Mouse (Mus musculus) G1E (cell line): ENCODE data around the gene 1700008O03Rik. TPM values are rescaled to one million over a fixed set of nuclear protein-coding genes. Genes with fewer than 3 reads are reported as not detected.

Source experiments
- ATAC-seq: 2 replicates; pipeline ENCODE4 v1.8.0; 2016; ENCODE audit warnings: mild to moderate bottlenecking; ENCODE audit not compliant: insufficient number of reproducible peaks, poor library complexity, low FRiP score, severe bottlenecking; ENCODE audit errors: extremely low read depth
- DNase-seq: peaks from one replicate; pipeline ENCODE4 v3.0.0; 2012; ENCODE audit warnings: low spot score
- H3K27me3 ChIP-seq: 2 replicates; pipeline ENCODE4 v1.6.1; 2012; ENCODE audit warnings: mild to moderate bottlenecking, low read length, inconsistent platforms; ENCODE audit not compliant: insufficient read depth
- H3K36me3 ChIP-seq: replicated peaks from 2 replicates; pipeline ENCODE3; 2012; ENCODE audit warnings: mild to moderate bottlenecking, inconsistent platforms
- H3K4me1 ChIP-seq: 2 replicates; pipeline ENCODE4 v1.6.1; 2012; ENCODE audit warnings: low read depth, low read length, inconsistent platforms, mixed read lengths; ENCODE audit not compliant: insufficient read depth
- H3K4me3 ChIP-seq: 2 replicates; pipeline ENCODE4 v1.5.1; 2012; ENCODE audit warnings: low read depth, mild to moderate bottlenecking, inconsistent platforms, low read length, moderate library complexity, mixed read lengths
- H3K9me3 ChIP-seq: replicated peaks from 2 replicates; pipeline ENCODE4 v1.6.1; 2012; ENCODE audit warnings: inconsistent platforms
- CTCF ChIP-seq: IDR thresholded peaks from 2 replicates; pipeline ENCODE4 v1.5.1; 2012; ENCODE audit warnings: low read depth, low read length, inconsistent platforms, mixed read lengths
- GATA1 ChIP-seq: IDR thresholded peaks from 2 replicates; pipeline ENCODE4 v1.6.1; 2012; ENCODE audit warnings: borderline replicate concordance, low read length, inconsistent platforms, mixed read lengths
- GATA2 ChIP-seq: IDR thresholded peaks from 2 replicates; pipeline ENCODE4 v1.6.1; 2012; ENCODE audit warnings: low read depth, low read length, inconsistent platforms, borderline replicate concordance
- POLR2AphosphoS5 ChIP-seq: IDR thresholded peaks from 2 replicates; pipeline ENCODE4 v1.6.1; 2012; ENCODE audit warnings: low read depth, low read length, inconsistent platforms; ENCODE audit not compliant: insufficient replicate concordance
- TAL1 ChIP-seq: conservative IDR thresholded peaks from 2 replicates; pipeline ENCODE4 v1.6.1; 2012; ENCODE audit warnings: low read depth, low read length, inconsistent platforms, mixed read lengths
- polyA plus RNA-seq: library from polyadenylated mRNA; stranded (reverse); fragments of >175 nt; gene quantifications from 2 replicates; pipeline ENCODE4 v1.2.3, GENCODE M21; 2012
- total RNA-seq, 2 experiments: library from RNA; stranded (forward) in 1 of 2; stranded (reverse) in 1 of 2; fragments of 200-1000 nt in 1 of 2; fragments of >200 nt in 1 of 2; fragmentation: Nextera tagmentation in 1 of 2; gene quantifications; 2 replicates each; pipeline ENCODE4 v1.2.3; 2014 to 2017

The 1700008O03Rik gene
- total and polyA plus RNA-seq, 3 experiments = 0.11 to 2.5 (median 0.49) TPM

DNA sequence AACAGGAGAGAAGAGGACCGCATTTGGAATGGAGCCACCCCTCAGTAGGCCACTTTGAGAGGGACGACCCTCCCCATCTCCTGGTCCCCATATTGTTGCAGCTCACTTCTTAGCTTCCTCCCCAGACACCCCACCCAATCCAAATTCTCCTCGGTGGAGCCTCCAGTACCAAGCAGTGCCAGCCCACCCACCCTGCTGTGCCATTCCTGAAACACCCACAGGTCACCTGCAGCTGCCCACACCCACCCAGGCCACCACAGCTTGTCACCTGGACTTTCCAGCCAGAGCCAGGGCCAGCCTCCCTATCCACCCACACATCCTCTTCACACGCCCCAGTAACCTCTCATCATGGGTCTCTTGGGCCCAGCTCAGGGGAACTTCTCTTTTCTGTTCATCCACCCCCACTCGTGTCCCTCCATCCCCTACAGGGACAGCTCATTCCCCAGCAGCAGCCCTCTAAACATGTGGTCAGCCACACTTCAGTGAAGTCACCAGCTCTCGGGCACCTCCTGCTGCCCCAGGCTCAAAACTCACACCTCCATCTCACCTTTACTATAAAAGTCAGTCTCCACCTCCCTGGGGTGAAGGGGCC, 73.8 kb downstream of the 1700008O03Rik start:
- Histone ChIP-seq H3K4me3 (no peak overlapping the region), H3K36me3 (no peaks in the 10 kb centered on the region), H3K4me1 (peaks cover 9% of the 10 kb centered on the region; the same call in 1 of the 2 replicates), H3K27me3 (peaks cover 65% of the 10 kb centered on the region), H3K9me3 (no peaks in the 10 kb centered on the region)
- no peak for TF ChIP-seq TAL1
- TF ChIP-seq CTCF = no peak
- TF ChIP-seq GATA1 = no peak
- no peak for TF ChIP-seq POLR2AphosphoS5
- TF ChIP-seq GATA2 = no peak
- ATAC-seq = no peak
- no peak for DNase-seq

GRCm38 (mm10) chr7:44310878-44311712, 74.5 kb downstream of the 1700008O03Rik start:
- Histone ChIP-seq H3K9me3 (no peaks in the 10 kb centered on the region), H3K36me3 (no peaks in the 10 kb centered on the region), H3K4me3 (no peak overlapping the region), H3K4me1 (peaks cover 12% of the 10 kb centered on the region), H3K27me3 (peaks cover 62% of the 10 kb centered on the region)
- TF ChIP-seq GATA2 = no peak
- TF ChIP-seq POLR2AphosphoS5 = no peak
- TF ChIP-seq TAL1 = no peak
- TF ChIP-seq CTCF = no peak
- TF ChIP-seq GATA1 = no peak
- no peak for ATAC-seq
- DNase-seq = no peak

- DNase-seq (no peak), ATAC-seq (no peak)
- Histone ChIP-seq H3K27me3 (peaks cover 59% of the 10 kb centered on the region), H3K4me1 (peaks cover 19% of the 10 kb centered on the region), H3K36me3 (no peaks in the 10 kb centered on the region), H3K9me3 (no peaks in the 10 kb centered on the region), H3K4me3 (no peak overlapping the region; the same call in 1 of the 2 replicates)
- TF ChIP-seq CTCF = no peak
- TF ChIP-seq GATA2 = no peak
- no peak for TF ChIP-seq GATA1
- no peak for TF ChIP-seq TAL1
- TF ChIP-seq POLR2AphosphoS5 = no peak
Observed at GRCm38 (mm10) chr7:44310285-44310877, 75.2 kb downstream of the 1700008O03Rik start.

Other genes with a start within 250 kb of the 1700008O03Rik start
Only the 20 nearest of the 25 such genes appear.
- not detected in 2 replicates for gene Klk1b4, start 178.4 kb downstream of the 1700008O03Rik start, total RNA-seq (2014; fragmentation: Nextera tagmentation)
- gene Klk1b4, start 178.4 kb downstream of the 1700008O03Rik start, total RNA-seq (2017) = not detected in 2 replicates
- not detected in 2 replicates for gene Klk1b4, start 178.4 kb downstream of the 1700008O03Rik start, polyA plus RNA-seq
- not detected in 2 replicates for gene Klk1b5, start 169.9 kb downstream of the 1700008O03Rik start, total RNA-seq (2014; fragmentation: Nextera tagmentation)
- not detected in 2 replicates for gene Klk1b5, start 169.9 kb downstream of the 1700008O03Rik start, total RNA-seq (2017)
- not detected in 2 replicates for gene Klk1b5, start 169.9 kb downstream of the 1700008O03Rik start, polyA plus RNA-seq
- gene Klk1, start 160.5 kb downstream of the 1700008O03Rik start, total RNA-seq (2014; fragmentation: Nextera tagmentation) = not detected in 2 replicates
- gene Klk1, start 160.5 kb downstream of the 1700008O03Rik start, total RNA-seq (2017) = not detected in 2 replicates
- not detected in 2 replicates for gene Klk1, start 160.5 kb downstream of the 1700008O03Rik start, polyA plus RNA-seq
- not detected in 2 replicates for gene Gm36864, start 149.6 kb downstream of the 1700008O03Rik start, total RNA-seq (2014; fragmentation: Nextera tagmentation)
- 0.22 TPM in 1 of 2 replicates, not detected in the other for gene Gm36864, start 149.6 kb downstream of the 1700008O03Rik start, total RNA-seq (2017)
- gene Gm36864, start 149.6 kb downstream of the 1700008O03Rik start, polyA plus RNA-seq = not detected in 2 replicates
- gene 1700028J19Rik, start 139.1 kb downstream of the 1700008O03Rik start, total RNA-seq (2014; fragmentation: Nextera tagmentation) = 0.87 and 3.6 TPM in 2 replicates
- 0.60 and 1.3 TPM in 2 replicates for gene 1700028J19Rik, start 139.1 kb downstream of the 1700008O03Rik start, total RNA-seq (2017)
- gene 1700028J19Rik, start 139.1 kb downstream of the 1700008O03Rik start, polyA plus RNA-seq = 0.05 TPM in 1 of 2 replicates, not detected in the other
- gene 2410002F23Rik, start 139.1 kb downstream of the 1700008O03Rik start, total RNA-seq (2014; fragmentation: Nextera tagmentation) = 113 and 114 TPM in 2 replicates
- 79.9 and 90.4 TPM in 2 replicates for gene 2410002F23Rik, start 139.1 kb downstream of the 1700008O03Rik start, total RNA-seq (2017)
- gene 2410002F23Rik, start 139.1 kb downstream of the 1700008O03Rik start, polyA plus RNA-seq = 276 and 317 TPM in 2 replicates
- not detected in 2 replicates for gene Acp4, start 128.4 kb downstream of the 1700008O03Rik start, total RNA-seq (2014; fragmentation: Nextera tagmentation)
- not detected in 2 replicates for gene Acp4, start 128.4 kb downstream of the 1700008O03Rik start, total RNA-seq (2017)
- not detected in 2 replicates for gene Acp4, start 128.4 kb downstream of the 1700008O03Rik start, polyA plus RNA-seq
- gene Gm15517, start 124.4 kb downstream of the 1700008O03Rik start, total RNA-seq (2014; fragmentation: Nextera tagmentation) = not detected in 2 replicates
- not detected in 2 replicates for gene Gm15517, start 124.4 kb downstream of the 1700008O03Rik start, total RNA-seq (2017)
- gene Gm15517, start 124.4 kb downstream of the 1700008O03Rik start, polyA plus RNA-seq = not detected in 2 replicates
- 3.1 and 5.3 TPM in 2 replicates for gene Clec11a, start 78.9 kb downstream of the 1700008O03Rik start, total RNA-seq (2014; fragmentation: Nextera tagmentation)
- 2.6 and 3.3 TPM in 2 replicates for gene Clec11a, start 78.9 kb downstream of the 1700008O03Rik start, total RNA-seq (2017)
- 1.8 and 2.2 TPM in 2 replicates for gene Clec11a, start 78.9 kb downstream of the 1700008O03Rik start, polyA plus RNA-seq
- 0.08 TPM in 1 of 2 replicates, not detected in the other for gene Shank1, start 75.6 kb downstream of the 1700008O03Rik start, total RNA-seq (2014; fragmentation: Nextera tagmentation)
- gene Shank1, start 75.6 kb downstream of the 1700008O03Rik start, total RNA-seq (2017) = under 0.01 and 0.11 TPM in 2 replicates
- 0.13 and 0.20 TPM in 2 replicates for gene Shank1, start 75.6 kb downstream of the 1700008O03Rik start, polyA plus RNA-seq
- gene Syt3, start 1.7 kb downstream of the 1700008O03Rik start, total RNA-seq (2014; fragmentation: Nextera tagmentation) = not detected in 2 replicates
- not detected in 2 replicates for gene Syt3, start 1.7 kb downstream of the 1700008O03Rik start, total RNA-seq (2017)
- gene Syt3, start 1.7 kb downstream of the 1700008O03Rik start, polyA plus RNA-seq = 0.02 TPM in 1 of 2 replicates, not detected in the other
- gene Lrrc4b, start 43.2 kb upstream of the 1700008O03Rik start, total RNA-seq (2014; fragmentation: Nextera tagmentation) = not detected in 2 replicates
- 0.05 TPM in 1 of 2 replicates, not detected in the other for gene Lrrc4b, start 43.2 kb upstream of the 1700008O03Rik start, total RNA-seq (2017)
- gene Lrrc4b, start 43.2 kb upstream of the 1700008O03Rik start, polyA plus RNA-seq = not detected in 2 replicates
- not detected in 2 replicates for gene Aspdh, start 79.6 kb upstream of the 1700008O03Rik start, total RNA-seq (2014; fragmentation: Nextera tagmentation)
- gene Aspdh, start 79.6 kb upstream of the 1700008O03Rik start, total RNA-seq (2017) = not detected in 2 replicates
- gene Aspdh, start 79.6 kb upstream of the 1700008O03Rik start, polyA plus RNA-seq = not detected in 2 replicates
- 48.5 and 55.0 TPM in 2 replicates for gene Josd2, start 82.2 kb upstream of the 1700008O03Rik start, total RNA-seq (2014; fragmentation: Nextera tagmentation)
- gene Josd2, start 82.2 kb upstream of the 1700008O03Rik start, total RNA-seq (2017) = 22.1 and 27.2 TPM in 2 replicates
- gene Josd2, start 82.2 kb upstream of the 1700008O03Rik start, polyA plus RNA-seq = 162 and 230 TPM in 2 replicates
- 33.3 and 33.7 TPM in 2 replicates for gene Emc10, start 110.7 kb upstream of the 1700008O03Rik start, total RNA-seq (2014; fragmentation: Nextera tagmentation)
- gene Emc10, start 110.7 kb upstream of the 1700008O03Rik start, total RNA-seq (2017) = 18.5 and 19.0 TPM in 2 replicates
- 147 and 166 TPM in 2 replicates for gene Emc10, start 110.7 kb upstream of the 1700008O03Rik start, polyA plus RNA-seq
- 6.8 and 12.7 TPM in 2 replicates for gene Fam71e1, start 110.8 kb upstream of the 1700008O03Rik start, total RNA-seq (2014; fragmentation: Nextera tagmentation)
- 1.3 and 5.5 TPM in 2 replicates for gene Fam71e1, start 110.8 kb upstream of the 1700008O03Rik start, total RNA-seq (2017)
- 6.9 and 7.4 TPM in 2 replicates for gene Fam71e1, start 110.8 kb upstream of the 1700008O03Rik start, polyA plus RNA-seq
- not detected in 2 replicates for gene Mybpc2, start 138.8 kb upstream of the 1700008O03Rik start, total RNA-seq (2014; fragmentation: Nextera tagmentation)
- gene Mybpc2, start 138.8 kb upstream of the 1700008O03Rik start, total RNA-seq (2017) = 0.05 TPM in 1 of 2 replicates, not detected in the other
- gene Mybpc2, start 138.8 kb upstream of the 1700008O03Rik start, polyA plus RNA-seq = not detected in 2 replicates
- gene Spib, start 146.3 kb upstream of the 1700008O03Rik start, total RNA-seq (2014; fragmentation: Nextera tagmentation) = not detected in 2 replicates
- gene Spib, start 146.3 kb upstream of the 1700008O03Rik start, total RNA-seq (2017) = not detected in 2 replicates
- gene Spib, start 146.3 kb upstream of the 1700008O03Rik start, polyA plus RNA-seq = not detected in 2 replicates
- 70.1 and 106 TPM in 2 replicates for gene Pold1, start 163.0 kb upstream of the 1700008O03Rik start, total RNA-seq (2014; fragmentation: Nextera tagmentation)
- gene Pold1, start 163.0 kb upstream of the 1700008O03Rik start, total RNA-seq (2017) = 54.6 and 72.4 TPM in 2 replicates
- 252 and 268 TPM in 2 replicates for gene Pold1, start 163.0 kb upstream of the 1700008O03Rik start, polyA plus RNA-seq
- 98.5 and 107 TPM in 2 replicates for gene Nr1h2, start 168.1 kb upstream of the 1700008O03Rik start, total RNA-seq (2014; fragmentation: Nextera tagmentation)
- 34.0 and 39.0 TPM in 2 replicates for gene Nr1h2, start 168.1 kb upstream of the 1700008O03Rik start, total RNA-seq (2017)
- 223 and 232 TPM in 2 replicates for gene Nr1h2, start 168.1 kb upstream of the 1700008O03Rik start, polyA plus RNA-seq